Mouse (Mus musculus) heart, embryonic 13.5 days (tissue): ENCODE results near the gene Pld1. TPM values are rescaled to one million over a fixed set of nuclear protein-coding genes. Genes with fewer than 3 reads are reported as not detected.

ENCODE experiments used
- ATAC-seq: fragments of 200-750 bp; cut with Nextera tagmentation; 2 replicates; pipeline ENCODE4 v1.8.0; 2017; ENCODE audit warnings: moderate TSS enrichment; ENCODE audit not compliant: insufficient number of reproducible peaks, low FRiP score, low TSS enrichment; ENCODE audit errors: extremely low read depth
- H3K27ac ChIP-seq: fragments of 300-500 bp; sonication (generic); replicated peaks from 2 replicates; pipeline ENCODE4 v1.5.1; 2015; ENCODE audit warnings: moderate library complexity, mild to moderate bottlenecking, inconsistent platforms
- H3K27me3 ChIP-seq: fragments of 300-500 bp; sonication (generic); replicated peaks from 2 replicates; pipeline ENCODE4 v1.6.1; 2015; ENCODE audit warnings: mild to moderate bottlenecking, inconsistent platforms
- H3K36me3 ChIP-seq: fragments of 300-500 bp; sonication (generic); 2 replicates; pipeline ENCODE4 v1.6.1; 2015; ENCODE audit warnings: mild to moderate bottlenecking, inconsistent platforms
- H3K4me1 ChIP-seq: fragments of 300-500 bp; sonication (generic); 2 replicates; pipeline ENCODE4 v1.6.1; 2015; ENCODE audit warnings: inconsistent platforms
- H3K4me2 ChIP-seq: fragments of 300-500 bp; sonication (generic); 2 replicates; pipeline ENCODE4 v1.6.1; 2015; ENCODE audit warnings: inconsistent platforms, mild to moderate bottlenecking, moderate library complexity
- H3K4me3 ChIP-seq: fragments of 300-500 bp; sonication (generic); 2 replicates; pipeline ENCODE4 v1.5.1; 2015; ENCODE audit warnings: moderate library complexity, mild to moderate bottlenecking, inconsistent platforms
- H3K9ac ChIP-seq: fragments of 300-500 bp; sonication (generic); 2 replicates; pipeline ENCODE4 v1.6.1; 2015; ENCODE audit warnings: inconsistent platforms, mild to moderate bottlenecking, moderate library complexity
- H3K9me3 ChIP-seq: fragments of 300-500 bp; sonication (generic); 2 replicates; pipeline ENCODE4 v1.6.1; 2016; ENCODE audit warnings: inconsistent platforms
- WGBS: fragments of 180-500 bp; shearing (Covaris S2); methylation state at CpG from one replicate; pipeline ENCODE4 v1.1.7; 2015; ENCODE audit warnings: mixed read lengths; 5-methylcytosine and 5-hydroxymethylcytosine counted together
- polyA plus RNA-seq: library from polyadenylated mRNA; unstranded; fragments of >200 nt; fragmentation: Nextera tagmentation; extraction: Ambion mirVana; gene quantifications from 2 replicates; pipeline ENCODE4 v1.2.1, GENCODE M21; 2015

The Pld1 gene
- polyA plus RNA-seq, 1 experiment from 2014 or later, result 4.1 TPM

DNA sequence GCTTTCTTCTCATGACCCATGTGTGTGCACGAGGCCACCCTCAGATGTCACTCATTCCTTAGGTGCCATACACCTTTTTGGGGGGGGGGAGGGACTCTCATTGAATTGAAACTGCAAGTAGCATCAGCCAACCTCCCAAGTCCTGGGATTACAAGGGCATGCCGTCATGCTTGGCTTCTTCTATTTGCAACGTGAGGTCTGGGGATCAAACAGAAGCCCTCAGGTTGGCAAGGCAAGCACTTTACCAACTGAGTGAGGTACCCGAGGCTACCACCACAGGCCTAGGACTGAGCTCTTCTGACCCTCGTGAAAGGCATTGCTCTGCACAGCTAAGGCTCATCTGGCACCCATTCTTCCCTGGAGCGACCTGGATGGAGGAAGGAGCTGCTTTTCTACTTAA is 65.8 kb downstream of the Pld1 start:
- Histone ChIP-seq H3K9me3 (no peaks in the 10 kb centered on the region), H3K27ac (no peak overlapping the region), H3K9ac (no peak overlapping the region), H3K4me2 (no peak overlapping the region), H3K4me3 (no peak overlapping the region), H3K36me3 (0 out of 2 replicates have a peak, but pooled peaks cover 4% of the 10 kb centered on the region), H3K27me3 (no peaks in the 10 kb centered on the region), H3K4me1 (peaks cover 4% of the 10 kb centered on the region; the same call in 1 of the 2 replicates)
- ATAC-seq, result no peak
- WGBS, result 76% methylated on average over 6 of the region's 6 CpGs

DNA sequence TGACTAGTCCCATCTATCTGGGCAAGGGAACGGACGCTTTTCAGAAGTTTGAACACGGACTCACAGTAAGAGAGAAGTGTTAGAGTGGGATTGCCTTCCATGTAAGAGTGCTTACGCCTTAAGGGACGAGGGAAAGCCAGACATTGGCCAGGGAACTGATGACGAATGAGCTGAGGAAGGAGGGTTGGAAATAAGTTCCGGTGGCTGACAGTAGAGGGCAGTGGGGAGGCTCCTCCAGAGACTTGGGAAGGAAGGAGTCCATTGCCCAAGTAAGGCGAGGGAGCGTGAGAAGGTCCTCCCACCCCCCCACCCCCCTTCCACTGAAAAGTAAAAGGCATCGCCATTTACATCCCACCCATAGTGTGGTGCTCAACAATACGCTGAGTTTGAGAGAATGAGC is 69.2 kb downstream of the Pld1 start:
- Histone ChIP-seq H3K9ac (no peak overlapping the region), H3K9me3 (no peaks in the 10 kb centered on the region), H3K27me3 (no peaks in the 10 kb centered on the region), H3K4me3 (no peak overlapping the region), H3K36me3 (0 out of 2 replicates have a peak, but pooled peaks cover 4% of the 10 kb centered on the region), H3K27ac (no peak overlapping the region), H3K4me1 (peaks cover 4% of the 10 kb centered on the region; the same call in 1 of the 2 replicates), H3K4me2 (no peak overlapping the region)
- no peak for ATAC-seq
- WGBS, result 81% methylated on average over 11 of the region's 11 CpGs

DNA sequence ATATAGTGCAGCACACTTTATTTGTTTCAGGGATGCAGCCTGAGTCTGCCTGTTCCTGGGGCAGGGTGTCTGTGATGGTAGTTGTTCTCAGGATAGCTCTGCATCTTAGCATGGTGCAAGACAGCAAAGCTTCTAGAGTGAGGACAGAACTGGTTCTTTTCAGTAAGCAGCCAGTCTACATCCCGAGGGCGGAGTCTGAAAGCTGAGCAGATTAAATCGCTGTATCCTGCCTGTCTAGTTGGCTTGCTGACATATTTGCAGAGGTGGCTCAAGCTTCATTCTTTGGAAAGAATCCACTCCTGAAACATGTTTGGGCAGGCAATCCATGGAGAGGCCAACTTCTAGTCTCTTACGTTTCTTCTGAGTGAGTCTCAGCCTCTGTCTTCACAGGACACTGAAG is 69.9 kb downstream of the Pld1 start:
- no peak overlapping the region for H3K4me3 ChIP-seq
- H3K9me3 ChIP-seq, result no peaks in the 10 kb centered on the region
- peaks cover 4% of the 10 kb centered on the region; the same call in 1 of the 2 replicates for H3K4me1 ChIP-seq
- no peak overlapping the region for H3K27ac ChIP-seq
- H3K27me3 ChIP-seq, result no peaks in the 10 kb centered on the region
- ATAC-seq, result no peak
- WGBS, result 54% methylated on average over 4 of the region's 4 CpGs
- H3K4me2 ChIP-seq, result no peak overlapping the region
- H3K36me3 ChIP-seq, result 0 out of 2 replicates have a peak, but pooled peaks cover 3% of the 10 kb centered on the region
- no peak overlapping the region for H3K9ac ChIP-seq

DNA sequence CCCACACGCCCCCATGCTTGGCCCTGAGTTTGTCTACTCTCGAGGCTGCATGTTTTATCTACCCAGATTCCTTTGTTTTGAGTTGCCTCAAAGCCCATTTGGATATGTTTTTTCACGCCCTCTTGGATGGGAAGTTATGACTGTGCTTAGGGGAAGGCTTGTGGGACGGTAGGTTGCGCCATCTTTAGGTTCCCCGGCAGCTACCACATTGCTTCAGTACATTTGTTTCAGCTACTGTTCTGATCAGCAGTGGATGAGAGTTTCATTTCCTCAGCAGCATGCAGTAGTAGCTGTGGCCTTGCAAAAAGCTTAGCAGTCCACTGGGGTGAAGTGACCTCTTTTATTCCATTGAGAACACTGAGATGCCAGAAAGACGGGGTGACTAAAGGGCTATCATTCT is 73.7 kb downstream of the Pld1 start:
- H3K9ac ChIP-seq, result no peak overlapping the region
- no peak overlapping the region for H3K27ac ChIP-seq
- H3K4me1 ChIP-seq, result peaks cover 7% of the 10 kb centered on the region; the same call in 1 of the 2 replicates
- H3K36me3 ChIP-seq, result no peaks in the 10 kb centered on the region
- no peak overlapping the region for H3K4me3 ChIP-seq
- H3K9me3 ChIP-seq, result peaks cover 6% of the 10 kb centered on the region; the same call in 1 of the 2 replicates
- WGBS, result 75% methylated on average over 7 of the region's 7 CpGs
- ATAC-seq, result no peak
- no peak overlapping the region for H3K4me2 ChIP-seq
- no peaks in the 10 kb centered on the region for H3K27me3 ChIP-seq

DNA sequence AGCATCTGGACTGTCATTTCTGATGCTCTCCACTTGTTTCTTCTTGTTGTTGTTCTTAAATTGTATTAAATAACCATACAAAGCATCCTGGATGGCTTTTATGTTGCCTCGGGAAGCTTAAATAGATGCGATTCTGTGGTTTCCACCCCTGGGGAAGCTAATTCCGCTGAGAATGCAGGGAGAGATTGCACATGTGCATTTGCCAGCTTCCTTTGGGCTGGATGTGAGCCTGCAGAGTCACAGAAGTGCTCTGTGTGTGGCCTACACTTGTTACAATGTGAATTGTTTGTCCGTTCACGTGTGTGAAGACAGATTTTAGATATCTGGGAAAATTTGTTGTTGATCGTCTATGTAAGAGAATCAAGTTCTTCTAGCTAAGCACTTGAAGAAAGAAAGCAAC is 74.9 kb downstream of the Pld1 start:
- Histone ChIP-seq H3K4me1 (peaks cover 4% of the 10 kb centered on the region; the same call in 1 of the 2 replicates), H3K36me3 (no peaks in the 10 kb centered on the region), H3K27me3 (no peaks in the 10 kb centered on the region), H3K27ac (no peak overlapping the region; the same call in 1 of the 2 replicates), H3K9me3 (peaks cover 6% of the 10 kb centered on the region; the same call in 1 of the 2 replicates), H3K4me2 (no peak overlapping the region), H3K9ac (no peak overlapping the region), H3K4me3 (no peak overlapping the region)
- ATAC-seq, result no peak
- WGBS, result 65% methylated on average over 6 of the region's 6 CpGs

- no peak overlapping the region for H3K4me2 ChIP-seq
- WGBS, result 75% methylated on average over 2 of the region's 2 CpGs
- no peak for ATAC-seq
- H3K4me1 ChIP-seq, result peaks cover 16% of the 10 kb centered on the region
- H3K36me3 ChIP-seq, result no peaks in the 10 kb centered on the region
- H3K27me3 ChIP-seq, result no peaks in the 10 kb centered on the region
- H3K9me3 ChIP-seq, result peaks cover 6% of the 10 kb centered on the region; the same call in 1 of the 2 replicates
- no peak overlapping the region for H3K27ac ChIP-seq
- no peak overlapping the region for H3K4me3 ChIP-seq
- no peak overlapping the region for H3K9ac ChIP-seq
Observed at GRCm38 (mm10) chr3:28017002-28017401, 78.5 kb downstream of the Pld1 start.

GRCm38 (mm10) chr3:28019727-28020126 is 81.2 kb downstream of the Pld1 start:
- H3K27me3 ChIP-seq, result no peaks in the 10 kb centered on the region
- peaks cover 4% of the 10 kb centered on the region; the same call in 1 of the 2 replicates for H3K9me3 ChIP-seq
- 0 out of 2 replicates have a peak, but pooled peaks cover 2% of the 10 kb centered on the region for H3K36me3 ChIP-seq
- H3K4me1 ChIP-seq, result peaks cover 23% of the 10 kb centered on the region
- WGBS, result 56% methylated on average over 4 of the region's 4 CpGs
- ATAC-seq, result no peak
- no peak overlapping the region for H3K4me2 ChIP-seq
- H3K4me3 ChIP-seq, result no peak overlapping the region
- H3K27ac ChIP-seq, result no peak overlapping the region
- H3K9ac ChIP-seq, result no peak overlapping the region

GRCm38 (mm10) chr3:28020404-28020803 is 81.9 kb downstream of the Pld1 start:
- H3K27ac ChIP-seq, result peak overlapping the region; percentile 63

DNA sequence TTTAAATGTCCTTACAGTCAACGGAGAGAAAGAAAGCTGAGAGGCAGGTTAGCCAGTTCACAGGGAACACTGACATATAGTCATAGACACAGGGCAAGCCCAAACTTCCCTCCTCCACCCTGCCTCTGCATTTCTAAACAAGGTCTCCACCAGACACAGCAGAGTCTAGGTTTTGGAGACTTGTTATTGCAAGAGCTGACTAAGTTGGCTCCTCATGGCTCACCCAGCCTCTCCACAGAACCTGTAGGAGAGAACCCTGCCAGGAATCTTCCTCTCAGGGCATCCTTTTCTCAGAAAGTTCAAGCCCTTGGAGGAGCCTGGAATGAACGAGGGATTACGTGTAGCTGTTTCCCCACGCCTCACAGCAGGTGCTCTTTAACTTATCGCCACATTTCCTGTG is 83.7 kb downstream of the Pld1 start:
- H3K4me2 ChIP-seq, result no peak overlapping the region
- WGBS, result 69% methylated on average over 5 of the region's 5 CpGs

More at GRCm38 (mm10) chr3:28020404-28020803, 81.9 kb downstream of the Pld1 start:
- Histone ChIP-seq H3K36me3 (peaks cover 8% of the 10 kb centered on the region; the same call in 1 of the 2 replicates), H3K9me3 (no peaks in the 10 kb centered on the region), H3K9ac (no peak overlapping the region), H3K4me3 (no peak overlapping the region), H3K27me3 (no peaks in the 10 kb centered on the region), H3K4me2 (no peak overlapping the region), H3K4me1 (peaks cover 23% of the 10 kb centered on the region)
- no peak; the same call in 1 of the 2 replicates for ATAC-seq
- WGBS, result 84% methylated on average over 2 of the region's 2 CpGs

DNA sequence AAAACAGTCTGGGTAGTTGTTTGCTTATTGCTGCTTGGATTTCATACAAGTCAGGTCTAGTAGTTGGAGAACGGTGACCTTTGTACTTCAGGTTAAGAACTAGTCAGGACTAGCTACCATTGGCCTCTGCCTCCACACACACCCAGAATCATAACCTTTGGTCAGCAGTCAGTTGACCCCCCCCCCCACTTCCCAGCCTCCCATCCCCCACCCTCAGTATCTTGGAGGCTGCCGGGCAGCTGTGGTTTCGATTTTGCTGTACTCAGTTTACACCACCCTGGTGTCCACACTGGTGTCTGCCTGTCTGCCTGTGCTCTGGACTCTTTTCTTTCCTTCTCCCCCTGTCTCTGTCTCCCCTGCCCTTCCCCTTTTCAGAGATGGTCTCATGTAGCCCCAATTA is 88.4 kb downstream of the Pld1 start:
- H3K27me3 ChIP-seq, result no peaks in the 10 kb centered on the region
- no peaks in the 10 kb centered on the region for H3K9me3 ChIP-seq
- no peak overlapping the region for H3K4me2 ChIP-seq
- H3K27ac ChIP-seq, result no peak overlapping the region
- peaks cover 22% of the 10 kb centered on the region for H3K36me3 ChIP-seq
- H3K9ac ChIP-seq, result no peak overlapping the region
- H3K4me1 ChIP-seq, result peaks cover 27% of the 10 kb centered on the region
- 42% methylated on average over 3 of the region's 3 CpGs for WGBS
- no peak for ATAC-seq
- H3K4me3 ChIP-seq, result no peak overlapping the region

More for the DNA sequence above, 83.7 kb downstream of the Pld1 start:
- H3K36me3 ChIP-seq, result peaks cover 11% of the 10 kb centered on the region; the same call in 1 of the 2 replicates
- H3K4me3 ChIP-seq, result no peak overlapping the region
- H3K27ac ChIP-seq, result peak overlapping the region; percentile 61
- no peaks in the 10 kb centered on the region for H3K27me3 ChIP-seq
- H3K9ac ChIP-seq, result no peak overlapping the region
- peaks cover 31% of the 10 kb centered on the region for H3K4me1 ChIP-seq
- ATAC-seq, result no peak
- no peaks in the 10 kb centered on the region for H3K9me3 ChIP-seq

GRCm38 (mm10) chr3:28028456-28028855 is 90.0 kb downstream of the Pld1 start:
- Histone ChIP-seq H3K36me3 (peaks cover 22% of the 10 kb centered on the region), H3K4me3 (no peak overlapping the region), H3K4me2 (no peak overlapping the region), H3K27me3 (no peaks in the 10 kb centered on the region), H3K9me3 (no peaks in the 10 kb centered on the region), H3K27ac (no peak overlapping the region), H3K9ac (no peak overlapping the region), H3K4me1 (peaks cover 20% of the 10 kb centered on the region)
- no peak for ATAC-seq
- WGBS, result 82% methylated on average over 10 of the region's 10 CpGs

DNA sequence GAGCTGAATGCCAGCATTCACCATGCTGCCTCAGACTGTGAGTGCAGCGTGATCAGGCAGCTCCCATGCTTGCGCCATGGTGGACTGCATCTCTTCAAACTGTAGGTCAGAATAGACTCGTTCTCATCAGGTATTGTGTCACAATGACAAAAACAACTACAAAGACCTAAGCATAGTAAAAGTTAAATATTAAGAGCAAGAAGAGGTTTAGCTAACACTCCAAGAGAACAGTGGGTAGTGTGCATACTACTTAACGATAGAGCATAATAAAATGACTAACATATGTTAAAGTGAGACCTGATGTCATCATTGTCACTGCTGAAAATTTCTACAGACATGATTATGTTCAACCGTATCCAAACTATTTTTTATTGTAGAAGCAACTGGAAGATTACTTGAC is 92.4 kb downstream of the Pld1 start:
- H3K4me2 ChIP-seq, result no peak overlapping the region

More for the DNA sequence above, 92.4 kb downstream of the Pld1 start:
- Histone ChIP-seq H3K27ac (no peak overlapping the region), H3K4me3 (no peak overlapping the region), H3K9ac (no peak overlapping the region), H3K4me1 (peaks cover 20% of the 10 kb centered on the region), H3K36me3 (peaks cover 17% of the 10 kb centered on the region), H3K27me3 (no peaks in the 10 kb centered on the region), H3K9me3 (no peaks in the 10 kb centered on the region)
- no peak for ATAC-seq
- 85% methylated on average over 5 of the region's 5 CpGs for WGBS
